In genomic region chr10:121501160-121501559, GRCm38 (mm10) we compare ENCODE assay signal across 8 mouse cellular contexts. TPM values are rescaled to one million over a fixed set of nuclear protein-coding genes. Genes with fewer than 3 reads are reported as not detected.
DNase-seq lines count a peak whose midpoint lies in the region; ATAC-seq lines count a peak whose summit lies in the region.

No protein-coding gene starts in this region.

- ATAC-seq in hematopoietic stem cell, adult 5-6 weeks (replicated peaks in 1 of 2; ENCODE audit: insufficient read depth in 1 of 2, low FRiP score in 2 of 2, low TSS enrichment in 1 of 2, low read depth in 1 of 2, poor library complexity in 2 of 2, severe bottlenecking in 2 of 2) = peak; percentile 7 to 58; a peak in 2 of 4 replicates

- peak; percentile 44 for DNase-seq in embryo, embryonic 10 days (ENCODE audit: low spot score)
- no peak for DNase-seq in embryo, embryonic 9.5 days (ENCODE audit: extremely low spot score)
- peak; percentile 60 for DNase-seq in CD4-positive, CD25-positive, alpha-beta regulatory T cell, adult 2 months (ENCODE audit: low read depth, low spot score)
- DNase-seq in lung, postnatal 10 days = peak; percentile 43
- DNase-seq in layer of hippocampus, postnatal 14 days (ENCODE audit: low spot score in 2 of 2) = no peak
- DNase-seq in testis, postnatal 14 days (ENCODE audit: low spot score) = no peak
- no peak for DNase-seq in heart, adult 18-20 months

RNA-seq across cellular contexts. Expression of gene Rassf3, which starts 25.0 kb away (rescaled TPM):
- 19.2 and 21.7 TPM in 2 replicates for total RNA-seq in hematopoietic stem cell, adult 5-6 weeks (2017)
- 10 to 100 TPM; 12.0 to 12.6 TPM for total RNA-seq in layer of hippocampus, postnatal 14 days (2021)
- 100 to 1,000 TPM; 131 to 138 TPM for total RNA-seq in heart, adult 18-20 months (2021)

Comparison
In these comparisons a context has a peak if more than half of its experiments do, and no peak if none do; other contexts are left out.
1. DNase-seq: peak in embryo, embryonic 10 days (single experiment), CD4-positive, CD25-positive, alpha-beta regulatory T cell, adult 2 months (single experiment) and lung, postnatal 10 days (single experiment); none in embryo, embryonic 9.5 days (single experiment), layer of hippocampus, postnatal 14 days (0 of 2), testis, postnatal 14 days (single experiment) and heart, adult 18-20 months (0 of 2).